Mouse (Mus musculus): ENCODE results near the gene Mpped2.

Mpped2 gene

GRCm38 (mm10) chr2:106692783-106693701, at the start of gene Mpped2:
Gene Mpped2 (plus strand): TSS chr2:106693269.
- DNase-seq (ENCODE audit: low spot score in 2 of 2): peak; percentile 16 to 28

DNA sequence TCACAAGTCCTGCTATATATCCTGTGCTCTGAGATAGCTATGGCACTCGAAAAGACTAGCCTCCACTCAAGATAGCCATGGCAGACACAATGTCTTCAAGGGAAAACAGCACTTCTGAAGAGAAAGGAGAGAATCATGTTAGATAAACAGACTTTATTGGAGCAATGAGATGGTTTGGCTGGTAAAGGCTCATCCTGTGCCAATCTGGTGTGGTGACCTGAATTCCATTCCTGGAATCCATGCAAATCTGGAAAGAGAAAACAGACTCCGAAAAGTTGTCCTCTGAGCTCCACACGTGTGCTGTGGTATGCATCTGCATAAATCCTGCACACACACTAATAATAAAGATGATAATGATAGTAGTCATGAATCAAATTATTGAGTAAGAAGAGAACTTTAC, 48.3 kb upstream of the Mpped2 start:
- DNase-seq (ENCODE audit: low spot score in 2 of 2): no peak

GRCm38 (mm10) chr2:106649686-106650570, 43.1 kb upstream of the Mpped2 start:
- peak; percentile 83 to 92 for DNase-seq (ENCODE audit: low spot score in 2 of 2)

DNA sequence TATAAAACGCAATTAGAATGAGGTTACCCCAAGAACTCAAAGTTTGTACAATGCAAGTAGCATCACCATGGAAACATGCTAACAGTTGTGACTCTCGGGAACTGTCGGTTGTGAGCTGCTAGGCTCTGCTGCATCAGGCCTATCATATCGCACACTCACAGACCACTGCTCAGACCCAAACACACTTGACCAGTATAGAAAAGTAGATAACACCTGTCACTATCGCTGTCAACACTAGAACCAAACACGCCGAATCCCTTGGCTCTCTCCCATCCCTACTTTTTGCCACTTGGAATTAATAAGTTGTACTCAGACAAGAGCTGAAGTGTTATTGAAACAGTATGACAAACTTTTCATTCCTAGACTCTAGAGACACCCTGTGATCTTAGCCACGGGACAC, 40.9 kb upstream of the Mpped2 start:
- no peak for DNase-seq (ENCODE audit: low spot score in 2 of 2)

DNA sequence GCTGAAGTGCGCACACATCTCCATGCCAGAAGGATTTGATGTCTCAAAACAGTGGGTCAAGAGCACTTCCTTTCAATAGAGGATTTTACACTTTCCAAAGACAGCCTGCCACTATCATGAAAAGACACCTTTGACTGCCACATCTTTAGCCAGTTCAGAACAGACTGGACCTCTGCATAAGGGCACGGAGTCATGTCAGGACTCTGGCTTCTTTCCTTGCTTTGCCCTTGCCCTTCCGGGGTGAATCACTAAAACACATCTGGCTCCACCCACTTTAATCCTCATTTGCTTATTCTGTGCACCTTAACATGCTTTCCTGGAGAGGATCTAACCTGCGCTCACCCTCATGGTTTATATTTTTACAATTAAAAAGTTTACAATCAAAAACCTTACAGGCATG, 40.3 kb upstream of the Mpped2 start:
- DNase-seq (ENCODE audit: low spot score in 2 of 2): no peak

GRCm38 (mm10) chr2:106653261-106653660, 39.8 kb upstream of the Mpped2 start:
- DNase-seq (ENCODE audit: low spot score in 2 of 2): no peak

GRCm38 (mm10) chr2:106655271-106655670, 37.8 kb upstream of the Mpped2 start:
- DNase-seq (ENCODE audit: low spot score in 2 of 2): no peak

DNA sequence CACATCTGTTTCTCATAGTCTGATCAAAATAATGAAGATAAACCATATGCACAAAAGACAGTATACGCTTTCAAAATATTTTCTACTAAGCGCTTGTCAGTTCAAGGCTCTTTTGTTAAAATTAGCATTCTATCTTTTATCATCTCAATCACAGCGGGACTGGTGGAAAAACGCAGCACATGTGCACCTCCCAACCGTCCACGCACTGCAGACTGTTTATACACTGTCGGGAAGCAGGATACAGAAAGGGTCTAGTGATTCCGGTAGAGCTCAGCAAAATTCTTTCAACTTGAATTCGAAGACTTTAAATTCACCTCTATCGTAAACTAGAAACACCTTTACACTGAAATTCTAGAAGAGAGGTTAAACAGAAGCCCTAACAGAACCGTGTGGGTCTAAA, 27.8 kb upstream of the Mpped2 start:
- no peak for DNase-seq (ENCODE audit: low spot score in 2 of 2)

DNA sequence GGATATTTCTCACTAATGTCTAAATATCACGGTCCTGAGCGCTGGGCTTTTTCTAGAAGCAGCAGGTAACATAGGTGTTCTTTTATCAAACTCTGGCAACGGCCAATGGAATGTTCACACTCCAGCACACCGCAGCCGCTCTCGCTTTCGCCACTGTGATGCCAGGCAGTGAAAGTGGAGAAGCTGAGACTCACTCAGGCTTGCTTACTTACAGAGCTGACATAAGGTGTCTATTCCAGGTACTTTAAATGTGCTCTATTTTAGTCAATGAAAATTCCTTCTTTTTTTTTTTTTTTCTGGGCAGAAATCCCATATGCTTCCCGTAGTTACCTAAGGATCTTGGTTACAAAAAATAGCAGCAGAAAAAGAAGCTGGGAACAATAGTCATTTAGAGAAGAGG, 18.8 kb upstream of the Mpped2 start:
- DNase-seq (ENCODE audit: low spot score in 2 of 2): no peak

GRCm38 (mm10) chr2:106677449-106677848, 15.6 kb upstream of the Mpped2 start:
- DNase-seq (ENCODE audit: low spot score in 2 of 2): no peak

DNA sequence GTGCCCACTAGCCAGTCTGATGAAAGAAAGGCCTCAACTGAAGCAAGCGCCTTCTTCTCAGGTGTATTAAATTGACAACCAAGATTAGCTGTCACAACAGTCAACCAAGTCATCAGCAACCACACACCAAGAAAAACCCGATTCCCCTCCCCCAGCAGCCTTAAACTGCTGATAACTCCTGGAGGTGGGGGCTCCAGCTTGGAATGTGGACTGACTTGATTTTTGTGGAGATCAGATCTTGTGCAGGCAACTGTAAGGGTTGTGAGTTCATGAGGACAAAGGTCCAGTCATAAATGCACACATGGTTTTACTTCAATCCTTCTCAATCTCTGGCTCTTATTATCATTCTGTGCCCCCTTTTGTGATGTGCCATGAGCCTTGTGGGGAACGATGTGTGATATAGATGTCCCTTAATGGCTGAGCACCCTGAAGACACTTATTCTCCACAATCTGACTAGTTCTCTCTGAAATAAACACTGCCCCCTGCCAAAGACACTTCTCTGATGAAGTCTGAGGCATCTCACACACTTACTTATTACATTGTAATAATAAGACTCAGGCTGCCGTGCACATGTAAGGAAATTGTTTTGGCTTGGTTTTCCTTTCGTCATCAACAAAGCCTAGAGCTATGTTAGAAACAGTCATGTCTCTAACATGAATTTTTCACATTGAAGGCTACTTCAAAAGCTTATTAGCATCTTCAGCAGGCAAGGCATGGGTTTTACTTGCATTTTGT, 13.2 kb upstream of the Mpped2 start:
- DNase-seq (ENCODE audit: low spot score in 2 of 2): no peak

DNA sequence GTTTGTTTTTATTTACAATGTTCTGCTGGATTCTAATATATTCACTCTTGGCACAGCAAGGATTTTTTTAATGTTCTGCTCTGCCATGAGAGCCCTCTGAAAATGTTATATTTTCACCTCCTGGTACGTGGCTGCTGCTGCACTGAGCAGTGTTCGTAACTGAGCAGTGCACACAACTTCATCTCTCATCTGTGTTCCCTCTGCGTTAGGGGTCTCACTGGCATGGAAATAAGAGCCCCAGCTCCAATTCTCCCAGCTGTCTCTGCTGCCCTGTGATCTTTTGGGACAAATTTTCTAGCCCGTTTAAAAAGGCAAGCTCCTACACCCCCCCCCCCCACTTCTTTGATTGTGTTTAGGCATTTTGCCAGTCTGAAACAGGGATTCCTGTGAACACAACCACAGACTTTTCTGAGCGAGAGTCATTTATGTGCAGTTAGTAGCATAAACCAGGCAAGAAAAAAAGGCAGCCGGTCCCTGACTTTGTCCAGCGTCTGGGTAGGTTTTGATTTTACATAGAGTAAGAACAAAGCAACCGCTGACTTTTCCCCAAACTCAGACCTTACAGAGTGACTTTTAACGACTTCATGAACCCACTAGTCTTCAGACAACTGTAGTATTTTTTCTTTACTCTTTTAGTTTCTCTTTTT, 9.8 kb upstream of the Mpped2 start:
- no peak for DNase-seq (ENCODE audit: low spot score in 2 of 2)

- DNase-seq (ENCODE audit: low spot score in 2 of 2): no peak
Measured at GRCm38 (mm10) chr2:106683832-106684231, 9.2 kb upstream of the Mpped2 start.

DNA sequence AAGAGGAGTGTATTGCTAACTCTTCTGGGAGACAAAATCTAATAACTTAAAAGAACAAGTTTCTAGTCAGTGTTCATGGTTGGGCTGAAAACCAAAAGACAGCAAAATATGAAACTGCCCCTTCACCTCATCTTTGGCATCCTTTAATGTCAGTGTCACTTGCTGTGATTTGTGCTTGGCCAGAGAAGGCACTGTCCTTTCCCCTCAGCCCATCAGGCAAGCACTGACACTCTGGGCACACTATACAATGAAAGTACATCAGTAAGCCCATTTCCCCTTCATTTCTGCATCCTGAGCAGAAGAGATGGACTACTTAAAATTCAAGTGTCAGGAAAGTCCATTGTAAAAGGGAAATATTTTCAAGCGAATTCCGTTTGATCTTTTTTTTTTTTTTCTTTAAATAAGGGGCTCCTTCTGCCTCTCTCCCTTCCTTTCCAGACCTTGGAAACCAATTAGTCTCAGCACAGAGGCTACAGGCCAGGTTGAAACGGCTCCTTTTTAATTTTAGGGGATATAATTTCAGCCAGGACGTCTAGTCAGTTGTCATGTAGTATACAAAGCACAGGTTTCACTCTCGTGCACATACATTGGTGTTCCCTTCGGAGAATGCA, 1.2 kb upstream of the Mpped2 start:
- no peak for DNase-seq (ENCODE audit: low spot score in 2 of 2)

DNA sequence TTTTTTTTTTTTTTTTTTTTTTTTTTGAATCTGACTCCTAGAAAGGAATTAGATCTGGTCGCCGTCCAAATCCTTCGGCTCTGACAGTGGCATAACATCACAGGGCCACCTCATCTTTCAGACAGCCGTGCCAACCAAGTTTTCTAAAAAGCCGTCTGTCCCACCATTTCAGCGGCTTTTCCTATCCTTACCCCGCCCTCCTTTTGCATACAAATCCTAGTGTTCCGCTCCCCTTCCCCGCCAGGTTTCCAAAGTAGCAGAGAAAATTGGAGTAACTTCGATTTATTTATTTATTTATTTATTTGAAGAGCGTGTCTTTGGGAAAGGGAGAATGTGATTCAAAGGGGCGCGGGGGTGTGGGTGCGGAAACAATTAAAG, 675 bp upstream of the Mpped2 start:
- no peak for DNase-seq (ENCODE audit: low spot score in 2 of 2)

- peak; percentile 12 to 42 for DNase-seq (ENCODE audit: low spot score in 2 of 2)
Measured at GRCm38 (mm10) chr2:106693702-106694566, 865 bp downstream of the Mpped2 start.

DNA sequence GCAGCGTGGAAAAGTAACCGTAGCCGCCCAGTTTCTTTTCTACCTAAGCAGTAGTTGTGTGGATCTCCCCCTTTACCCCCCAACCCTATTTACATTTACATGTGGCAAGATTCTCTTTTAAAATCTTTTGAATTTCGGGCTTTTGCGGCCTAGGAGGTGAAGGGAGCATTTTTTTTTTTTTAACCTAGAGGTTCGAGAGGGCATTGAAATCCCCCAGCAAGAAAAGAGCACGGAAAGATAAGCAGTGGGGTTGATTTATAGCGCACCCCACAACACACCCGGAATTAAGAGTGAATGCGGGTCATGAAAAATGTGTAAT, 1.5 kb downstream of the Mpped2 start:
- no peak for DNase-seq (ENCODE audit: low spot score in 2 of 2)

GRCm38 (mm10) chr2:106694886-106695733, 2.0 kb downstream of the Mpped2 start:
- peak in 1 of 2 experiments; percentile 24 for DNase-seq (ENCODE audit: low spot score in 2 of 2)

GRCm38 (mm10) chr2:106695734-106696022, 2.6 kb downstream of the Mpped2 start:
- DNase-seq (ENCODE audit: low spot score in 2 of 2): no peak
